Comparison of ENCODE assay signal across 10 mouse cellular contexts in the genomic region with DNA sequence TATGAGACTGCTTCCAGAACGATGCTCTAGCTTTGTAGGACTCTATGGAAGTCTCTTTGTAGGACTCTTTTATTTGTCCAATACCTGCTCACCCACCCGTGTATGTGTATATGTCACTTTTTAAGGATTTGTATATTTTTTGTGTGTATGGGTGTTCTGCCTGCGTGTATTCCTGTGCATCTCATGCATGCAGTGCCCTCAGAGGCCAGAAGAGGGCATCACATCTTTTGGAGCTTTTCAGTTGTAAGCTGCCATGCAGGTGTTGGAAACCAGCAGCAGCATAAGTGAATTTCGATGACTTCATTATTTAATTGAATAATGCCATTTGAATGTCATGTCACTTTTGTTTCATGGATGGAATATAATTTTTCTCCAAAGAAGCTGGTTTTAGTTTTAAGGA. TPM values are rescaled to one million over a fixed set of nuclear protein-coding genes. Genes with fewer than 3 reads are reported as not detected.
DNase-seq lines count a peak whose midpoint lies in the region; ATAC-seq and TF ChIP-seq lines count a peak whose summit lies in the region.
"Had no signal": no experiment of that assay in that cellular context is flagged by ENCODE, and none has a peak within 500 bp of the region (broad histone marks: within the 10 kb centered on the region; RNA-seq: fewer than 3 reads in every experiment).

No protein-coding gene starts in this region.

- peak; percentile 57 for TF ChIP-seq CTCF in lung, embryonic 14.5 days (IDR thresholded peaks at IDR 0.05; ENCODE audit: low read depth)
- TF ChIP-seq CTCF in brain, embryonic 14.5 days (IDR thresholded peaks at IDR 0.05; ENCODE audit: borderline replicate concordance, extremely low read depth, insufficient read depth, insufficient read length) = peak; percentile 64; the same call in 1 of the 2 replicates

- peak; percentile 48 for DNase-seq in forebrain, embryonic 14.5 days (ENCODE audit: low spot score)
- peak; percentile 54 for DNase-seq in lung, embryonic 14.5 days
- DNase-seq in lung, postnatal 25 days (ENCODE audit: low spot score) = no peak
- DNase-seq in brain, embryonic 14.5 days (ENCODE audit: low read depth) = peak; percentile 50
- DNase-seq in retina, postnatal 1 day = peak; percentile 56
- no peak for DNase-seq in spleen, postnatal 4 days (ENCODE audit: low spot score in 2 of 2)
- no peak for DNase-seq in frontal cortex, postnatal 36 days (ENCODE audit: low spot score in 2 of 2)

- 82% methylated on average over 4 of the region's 4 CpGs for WGBS in forebrain, embryonic 14.5 days
- 80% methylated on average over 4 of the region's 4 CpGs for WGBS in forebrain, embryonic 16.5 days
- WGBS in lung, embryonic 14.5 days = 81% methylated on average over 4 of the region's 4 CpGs

- H3K4me1 ChIP-seq in forebrain, embryonic 14.5 days (ENCODE audit: control insufficient read depth, insufficient read depth, low read length) = peaks cover 6% of the 10 kb centered on the region
- H3K4me1 ChIP-seq in forebrain, embryonic 16.5 days (replicated peaks; ENCODE audit: control insufficient read depth, insufficient read depth, low read length) = peaks cover 10% of the 10 kb centered on the region
- H3K4me1 ChIP-seq in lung, embryonic 14.5 days (ENCODE audit: insufficient read depth) = no peaks in the 10 kb centered on the region

- TF ChIP-seq POLR2A in brain, embryonic 14.5 days (IDR thresholded peaks at IDR 0.05; ENCODE audit: borderline replicate concordance, extremely low read depth, insufficient read depth, insufficient read length, poor library complexity, severe bottlenecking) = no peak

- no peak overlapping the region for H3K4me2 ChIP-seq in forebrain, embryonic 14.5 days (ENCODE audit: low read length)
- no peak overlapping the region for H3K4me2 ChIP-seq in forebrain, embryonic 16.5 days (ENCODE audit: low read length)
- H3K4me2 ChIP-seq in lung, embryonic 14.5 days = no peak overlapping the region
- H3K4me2 ChIP-seq: limb, embryonic 13.5 days had no signal

- no peak for ATAC-seq in forebrain, embryonic 14.5 days
- no peak for ATAC-seq in forebrain, embryonic 16.5 days
- ATAC-seq in lung, embryonic 14.5 days (ENCODE audit: insufficient read depth) = no peak

- H3K9ac ChIP-seq in forebrain, embryonic 14.5 days (ENCODE audit: low read length) = no peak overlapping the region
- no peak overlapping the region for H3K9ac ChIP-seq in forebrain, embryonic 16.5 days (replicated peaks; ENCODE audit: low read depth, low read length)
- H3K9ac ChIP-seq in lung, embryonic 14.5 days = no peak overlapping the region
- H3K9ac ChIP-seq: limb, embryonic 13.5 days had no signal

- H3K4me3 ChIP-seq in forebrain, embryonic 14.5 days (ENCODE audit: low read depth, low read length) = no peak overlapping the region
- no peak overlapping the region for H3K4me3 ChIP-seq in forebrain, embryonic 16.5 days (replicated peaks; ENCODE audit: low read length)
- no peak overlapping the region for H3K4me3 ChIP-seq in lung, embryonic 14.5 days (ENCODE audit: low read depth, low read length)
- H3K4me3 ChIP-seq: limb, embryonic 13.5 days had no signal

- H3K27ac ChIP-seq in forebrain, embryonic 14.5 days (ENCODE audit: low read depth, low read length) = no peak overlapping the region
- no peak overlapping the region for H3K27ac ChIP-seq in forebrain, embryonic 16.5 days (ENCODE audit: low read length)
- no peak overlapping the region for H3K27ac ChIP-seq in lung, embryonic 14.5 days (ENCODE audit: low read depth)
- H3K27ac ChIP-seq: limb, embryonic 13.5 days had no signal

- H3K36me3 ChIP-seq in forebrain, embryonic 14.5 days (ENCODE audit: control insufficient read depth, insufficient read depth, low read length) = peaks cover 27% of the 10 kb centered on the region
- peaks cover 2% of the 10 kb centered on the region; the same call in 1 of the 2 replicates for H3K36me3 ChIP-seq in forebrain, embryonic 16.5 days (ENCODE audit: control insufficient read depth, insufficient read depth)
- peaks cover 8% of the 10 kb centered on the region; the same call in 1 of the 2 replicates for H3K36me3 ChIP-seq in lung, embryonic 14.5 days (ENCODE audit: insufficient read depth)

- H3K9me3 ChIP-seq in forebrain, embryonic 14.5 days (replicated peaks; ENCODE audit: control insufficient read depth, low read length) = no peaks in the 10 kb centered on the region
- H3K9me3 ChIP-seq in forebrain, embryonic 16.5 days (ENCODE audit: control insufficient read depth, low read length) = no peaks in the 10 kb centered on the region
- no peaks in the 10 kb centered on the region for H3K9me3 ChIP-seq in lung, embryonic 14.5 days (ENCODE audit: low read depth, low read length)
- H3K9me3 ChIP-seq: limb, embryonic 13.5 days had no signal

- H3K27me3 ChIP-seq in forebrain, embryonic 14.5 days (replicated peaks; ENCODE audit: control insufficient read depth, insufficient read depth, low read length) = no peaks in the 10 kb centered on the region
- H3K27me3 ChIP-seq in forebrain, embryonic 16.5 days (replicated peaks; ENCODE audit: control insufficient read depth, insufficient read depth, low read length) = no peaks in the 10 kb centered on the region
- H3K27me3 ChIP-seq in lung, embryonic 14.5 days (ENCODE audit: insufficient read depth, low read length) = no peaks in the 10 kb centered on the region
- H3K27me3 ChIP-seq: limb, embryonic 13.5 days had no signal

RNA-seq across cellular contexts. Expression of a gene that starts 5.5 kb away (rescaled TPM):
- 20.9 and 25.6 TPM in 2 replicates for polyA plus RNA-seq in forebrain, embryonic 14.5 days (2014; fragmentation: Nextera tagmentation; extraction: Ambion mirVana)
- polyA plus RNA-seq in forebrain, embryonic 16.5 days (2015; fragmentation: Nextera tagmentation; extraction: Ambion mirVana) = 29.5 and 30.5 TPM in 2 replicates
- 25.8 and 27.7 TPM in 2 replicates for polyA plus RNA-seq in lung, embryonic 14.5 days (2014; fragmentation: Nextera tagmentation; extraction: Ambion mirVana)
- polyA plus RNA-seq in brain, embryonic 14.5 days (2012; rRNA removed) = 18.3 and 20.6 TPM in 2 replicates

RNA-seq across cellular contexts. Expression of a gene that starts 9.1 kb away (rescaled TPM):
- 0.36 and 0.83 TPM in 2 replicates for polyA plus RNA-seq in forebrain, embryonic 14.5 days (2014; fragmentation: Nextera tagmentation; extraction: Ambion mirVana)
- polyA plus RNA-seq in forebrain, embryonic 16.5 days (2015; fragmentation: Nextera tagmentation; extraction: Ambion mirVana) = 0.44 and 0.72 TPM in 2 replicates
- 0.69 and 0.86 TPM in 2 replicates for polyA plus RNA-seq in lung, embryonic 14.5 days (2014; fragmentation: Nextera tagmentation; extraction: Ambion mirVana)
- 0.58 and 1.7 TPM in 2 replicates for polyA plus RNA-seq in brain, embryonic 14.5 days (2012; rRNA removed)
- polyA plus RNA-seq: frontal cortex, adult 2 months had no signal

RNA-seq across cellular contexts. Expression of a gene that starts 9.8 kb away (rescaled TPM):
- polyA plus RNA-seq in forebrain, embryonic 14.5 days (2014; fragmentation: Nextera tagmentation; extraction: Ambion mirVana) = not detected in 2 replicates
- not detected in 2 replicates for polyA plus RNA-seq in forebrain, embryonic 16.5 days (2015; fragmentation: Nextera tagmentation; extraction: Ambion mirVana)
- polyA plus RNA-seq in lung, embryonic 14.5 days (2014; fragmentation: Nextera tagmentation; extraction: Ambion mirVana) = not detected in 2 replicates
- polyA plus RNA-seq in brain, embryonic 14.5 days (2012; rRNA removed) = 0.04 and 0.05 TPM in 2 replicates
- polyA plus RNA-seq: limb, embryonic 13.5 days had no signal

Comparison
In these comparisons a context has a peak if more than half of its experiments do, and no peak if none do; other contexts are left out.
1. DNase-seq: peak in forebrain, embryonic 14.5 days (single experiment), lung, embryonic 14.5 days (single experiment), brain, embryonic 14.5 days (single experiment) and retina, postnatal 1 day (single experiment); none in lung, postnatal 25 days (single experiment), spleen, postnatal 4 days (0 of 2) and frontal cortex, postnatal 36 days (0 of 2).